Mouse (Mus musculus) erythroblast, adult 5-6 weeks (primary cell): Measurements from ENCODE around the gene Lrba. TPM values are rescaled to one million over a fixed set of nuclear protein-coding genes. Genes with fewer than 3 reads are reported as not detected.

ENCODE experiments used
- ATAC-seq: replicated peaks from 2 replicates; pipeline ENCODE4 v1.8.0; 2016; ENCODE audit warnings: moderate number of reproducible peaks, mild to moderate bottlenecking, moderate TSS enrichment, inconsistent platforms; ENCODE audit not compliant: poor library complexity, low FRiP score, severe bottlenecking
- total RNA-seq, 2 experiments: library from RNA; stranded (forward) in 1 of 2; stranded (reverse) in 1 of 2; fragments of 150-400 nt in 1 of 2; fragments of 200-764, 138-1000 nt in 1 of 2; gene quantifications; 2 replicates each; pipeline versions ENCODE4 v1.2.3 to v1.2.4; 2015 to 2017; ENCODE audit warnings: low replicate concordance in 2 of 2

Lrba gene
- total RNA-seq, 2 experiments from 2014 or later: 3.5 to 13.5 TPM

GRCm38 (mm10) chr3:86443497-86443896 lies 219.0 kb downstream of the Lrba start:
- no peak for ATAC-seq

DNA sequence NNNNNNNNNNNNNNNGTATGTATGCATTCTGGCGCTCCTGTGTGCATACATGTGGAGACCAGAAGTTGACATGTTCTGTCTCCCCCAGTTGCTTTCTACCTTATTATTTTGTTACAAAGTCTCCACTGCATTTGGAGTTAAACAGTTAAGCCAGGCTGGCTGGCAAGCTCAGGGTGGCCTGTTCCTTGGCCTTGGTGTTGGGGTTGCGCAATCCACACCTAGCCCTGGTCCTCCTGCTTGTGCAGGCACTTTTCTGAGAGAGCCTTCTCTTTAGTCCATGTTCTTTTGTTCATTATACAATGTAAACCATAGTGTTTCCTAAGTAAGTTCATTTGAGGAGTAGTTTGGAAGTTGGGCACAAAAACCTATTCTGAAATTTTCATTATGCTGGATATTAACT lies 226.7 kb downstream of the Lrba start:
- no peak for ATAC-seq

GRCm38 (mm10) chr3:86461582-86461981 lies 237.1 kb downstream of the Lrba start:
- no peak for ATAC-seq

DNA sequence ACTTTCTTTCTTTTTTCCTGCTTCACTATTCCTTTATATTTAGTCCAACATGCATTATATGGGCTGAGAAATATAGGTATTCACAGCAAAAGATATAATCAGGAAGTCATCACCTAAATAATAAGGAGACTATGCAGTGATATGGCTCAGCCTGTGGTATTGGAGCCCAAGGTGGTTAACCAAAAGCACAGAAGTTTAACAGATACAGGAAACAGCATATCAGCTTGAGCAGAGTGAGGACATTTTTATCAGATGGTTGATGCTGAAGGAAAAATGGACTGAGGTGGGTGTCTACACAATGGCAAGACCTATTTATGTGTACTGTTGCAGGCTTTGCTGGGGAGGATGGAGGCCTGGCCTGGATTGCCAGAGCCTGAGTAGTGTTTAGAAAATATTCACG lies 265.5 kb downstream of the Lrba start:
- no peak for ATAC-seq

DNA sequence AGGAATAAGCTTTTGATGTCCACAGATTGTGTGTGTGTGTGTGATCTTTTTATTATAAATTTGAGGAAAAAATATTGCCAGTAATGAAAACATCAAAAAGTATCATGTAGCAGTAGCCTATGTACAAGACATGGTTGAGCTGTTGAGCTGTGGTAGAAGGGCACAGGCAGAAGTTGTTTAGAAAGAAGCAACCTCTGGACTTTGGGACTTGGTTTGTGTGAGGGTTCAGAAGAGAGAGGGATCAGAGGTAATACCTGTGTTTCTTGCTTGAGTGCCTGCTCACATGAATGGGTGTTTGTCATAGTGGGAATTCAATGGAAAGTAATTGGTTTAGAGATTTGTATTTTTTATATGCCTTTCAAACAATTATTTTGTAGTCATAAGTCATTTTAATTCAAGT lies 276.1 kb downstream of the Lrba start:
- no peak for ATAC-seq

- no peak for ATAC-seq
Observed at GRCm38 (mm10) chr3:86518506-86519109, 294.1 kb downstream of the Lrba start.

DNA sequence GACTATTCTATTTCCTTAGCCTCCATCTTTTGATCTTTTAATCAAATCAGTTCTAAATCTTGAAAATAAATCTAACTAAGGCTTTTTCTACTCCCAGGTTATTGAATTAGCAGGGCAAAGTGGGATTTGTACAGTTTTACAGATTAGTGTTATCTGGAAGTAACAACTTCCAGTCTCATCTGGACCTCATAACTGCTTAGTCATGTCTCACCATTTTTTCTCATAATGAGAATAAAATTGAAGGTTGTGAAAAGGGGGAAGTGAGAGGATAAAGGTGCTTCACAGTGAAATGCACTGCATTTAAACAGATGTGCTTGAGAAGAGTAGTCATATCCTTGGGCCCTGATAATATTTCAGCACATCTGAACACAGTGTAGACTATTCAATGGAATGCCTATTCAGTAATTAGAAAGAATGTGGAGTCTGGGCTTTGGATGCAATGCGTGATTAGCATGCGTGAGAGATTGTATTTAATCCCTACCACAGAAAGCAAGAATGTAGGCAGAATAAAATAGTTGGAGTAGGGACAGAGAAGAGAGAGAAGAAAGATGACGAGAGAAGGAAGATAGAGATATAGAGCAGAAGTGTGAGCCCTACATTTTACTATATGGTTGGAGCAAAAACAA lies 298.5 kb downstream of the Lrba start:
- ATAC-seq: no peak

DNA sequence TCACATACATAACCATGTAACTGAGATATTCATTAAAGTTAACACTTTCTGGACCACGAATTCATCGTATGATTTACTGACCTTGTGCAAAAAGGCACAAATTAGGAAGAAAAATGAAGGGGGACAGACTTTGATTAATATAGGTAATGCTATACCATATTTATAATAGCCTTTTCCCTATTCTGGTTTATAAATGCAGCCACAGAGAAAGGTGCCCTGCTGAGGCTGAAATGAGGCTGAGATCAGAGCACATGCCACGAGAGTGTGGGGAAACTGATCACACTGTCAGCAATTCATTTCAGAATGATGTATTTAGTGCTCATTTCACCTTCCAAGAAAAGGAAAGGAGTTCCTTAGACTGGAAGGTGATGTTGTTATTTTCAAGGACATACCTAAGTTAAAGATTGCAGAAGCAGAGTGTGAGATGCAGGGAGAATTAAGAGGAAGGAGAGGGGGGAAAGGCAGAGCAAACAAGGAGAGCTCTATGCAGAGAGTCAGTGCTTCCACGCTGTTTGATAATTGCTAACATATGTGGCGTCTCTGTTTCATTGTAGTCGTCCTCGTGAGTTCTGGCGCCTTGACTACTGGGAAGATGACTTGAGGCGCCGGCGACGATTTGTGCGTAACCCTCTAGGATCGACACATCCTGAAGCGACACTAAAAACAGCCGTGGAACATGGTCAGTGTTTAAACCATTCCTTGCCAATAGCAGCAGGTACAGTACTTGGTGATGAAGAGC lies 307.2 kb downstream of the Lrba start:
- ATAC-seq: no peak

DNA sequence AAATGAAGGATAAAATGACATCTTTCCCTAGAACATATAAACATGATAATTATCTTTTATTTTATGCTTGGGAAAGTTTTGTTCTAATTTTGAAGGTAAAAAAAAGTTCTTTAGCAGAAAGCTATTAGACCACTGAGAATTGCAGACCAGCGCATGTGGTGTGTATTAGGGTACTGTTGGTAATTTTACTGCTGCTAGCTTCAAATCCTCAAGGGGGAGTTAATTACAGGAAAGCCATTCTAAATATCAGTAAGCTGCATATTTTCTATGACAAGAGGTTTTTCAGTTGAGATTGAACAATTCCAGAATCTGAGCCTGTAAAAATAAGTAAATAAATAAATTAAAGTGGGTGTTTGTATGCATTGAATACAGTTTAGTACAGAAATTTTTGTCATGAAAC lies 312.3 kb downstream of the Lrba start:
- ATAC-seq: no peak

DNA sequence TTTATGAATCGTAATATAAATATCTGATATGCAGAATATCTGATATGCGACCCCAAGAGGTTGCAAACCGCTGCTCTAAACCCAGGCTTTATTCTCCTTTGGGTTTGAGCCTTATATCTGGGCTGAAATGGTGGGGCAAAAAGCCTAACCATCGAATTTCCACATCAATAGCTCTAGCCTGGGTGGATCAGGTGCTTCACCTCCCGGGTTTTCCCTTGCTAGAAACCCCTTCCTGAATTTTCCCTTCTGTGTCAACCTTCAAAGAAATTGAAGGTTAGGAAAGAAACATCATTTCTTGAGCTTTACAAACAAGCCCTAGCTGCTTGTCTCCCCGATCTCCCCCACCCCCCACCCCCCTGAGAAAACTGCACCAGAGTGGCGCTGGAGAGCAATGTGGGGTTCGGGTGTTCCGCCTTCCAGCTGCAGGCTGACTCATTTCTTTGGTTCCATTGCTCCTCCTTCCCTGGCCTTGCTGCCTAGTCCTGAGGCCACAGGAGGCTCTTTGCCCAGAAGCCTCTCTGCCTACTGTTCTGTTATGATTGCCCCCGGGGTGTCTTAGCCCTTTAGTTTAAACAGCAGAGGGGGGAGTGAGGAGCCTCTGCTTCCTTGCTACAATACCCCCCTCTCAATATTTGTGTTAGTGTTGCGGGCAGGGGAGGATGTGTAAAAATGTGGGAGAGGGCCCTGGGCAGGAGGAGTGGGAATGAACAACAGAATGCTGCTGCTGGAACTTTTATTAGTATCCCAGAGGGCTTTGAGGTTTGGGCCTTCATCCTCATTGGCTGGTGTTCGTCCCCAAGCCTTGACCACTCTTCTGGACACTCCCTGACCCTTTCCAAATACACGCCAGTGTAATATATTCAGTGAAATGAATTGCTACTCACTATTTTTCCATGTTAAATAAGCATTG lies 314.4 kb downstream of the Lrba start:
- no peak for ATAC-seq

DNA sequence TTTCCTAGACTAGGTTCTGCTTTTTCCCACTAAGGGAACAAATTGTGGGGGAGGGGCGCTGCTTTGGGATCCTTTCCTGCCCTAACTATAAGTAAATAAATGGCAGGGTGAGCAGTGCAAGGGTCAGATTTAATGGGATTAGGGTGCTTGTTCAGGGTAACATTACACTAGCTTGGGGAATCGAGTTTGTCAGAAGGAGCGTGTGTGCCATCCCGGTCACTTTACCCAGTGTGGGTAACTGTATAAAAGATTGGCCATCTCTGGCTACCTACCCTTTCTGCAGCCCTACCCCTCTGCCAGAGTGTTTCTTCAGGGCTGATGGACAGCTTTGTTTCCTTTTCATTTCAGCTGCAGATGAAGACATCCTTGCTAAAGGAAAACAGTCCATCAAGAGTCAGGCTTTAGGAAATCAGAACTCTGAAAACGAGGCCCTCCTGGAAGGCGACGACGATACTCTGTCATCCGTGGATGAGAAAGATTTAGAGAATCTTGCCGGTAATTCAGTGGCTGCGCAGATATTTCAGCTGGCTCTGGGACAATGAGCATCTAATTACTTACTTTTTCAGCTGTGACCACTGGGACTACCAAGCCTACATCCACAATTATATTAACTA lies 315.2 kb downstream of the Lrba start:
- no peak for ATAC-seq

DNA sequence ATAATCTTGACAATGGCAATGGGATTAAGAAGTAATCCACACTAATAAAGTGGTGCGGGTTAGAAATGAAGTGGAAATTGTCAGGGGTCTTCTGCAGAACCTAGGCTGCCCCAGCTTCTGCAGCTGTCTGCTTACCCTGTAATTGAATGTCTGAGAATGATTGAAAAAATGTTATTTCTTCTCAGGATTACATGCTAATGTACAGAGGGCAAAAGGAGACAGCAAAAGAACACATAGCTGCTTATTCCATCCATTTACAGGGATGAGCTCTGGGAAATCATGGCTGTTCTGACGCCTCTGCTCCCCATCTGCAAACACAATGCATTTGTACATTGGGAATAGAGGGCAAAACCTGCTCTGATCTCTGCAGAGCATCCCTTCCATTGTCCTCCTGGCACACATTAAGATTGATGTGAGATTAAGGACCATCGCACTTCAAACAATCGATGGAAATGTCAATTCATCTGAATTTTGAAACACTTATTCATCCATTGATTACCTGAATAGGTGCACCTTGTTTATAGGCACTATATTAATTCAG lies 316.7 kb downstream of the Lrba start:
- ATAC-seq: no peak

DNA sequence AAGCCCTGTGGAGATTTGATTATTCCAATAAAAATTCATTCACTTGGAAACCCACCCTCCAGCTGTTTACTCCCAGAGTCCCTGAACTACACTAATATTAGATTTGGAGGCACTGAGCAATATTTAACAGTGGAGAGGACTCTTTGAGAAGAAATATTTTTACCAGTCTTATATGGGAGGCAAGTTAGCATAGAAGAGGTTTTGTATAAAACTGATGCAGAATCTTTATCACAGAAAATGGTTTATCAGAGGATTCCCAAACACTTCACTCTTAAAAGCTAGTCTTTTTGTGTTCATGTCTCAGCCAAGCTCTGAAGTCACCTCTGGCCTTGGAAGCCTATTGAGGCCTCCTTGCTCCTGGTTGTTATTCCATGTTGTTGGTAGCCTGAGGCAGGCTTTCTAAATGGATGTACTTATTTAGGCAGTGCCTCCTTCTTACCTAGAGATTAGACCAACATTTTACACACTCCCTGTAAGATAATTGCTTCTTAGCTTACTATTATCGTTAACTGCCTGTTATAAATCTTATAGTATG lies 317.4 kb downstream of the Lrba start:
- no peak for ATAC-seq

DNA sequence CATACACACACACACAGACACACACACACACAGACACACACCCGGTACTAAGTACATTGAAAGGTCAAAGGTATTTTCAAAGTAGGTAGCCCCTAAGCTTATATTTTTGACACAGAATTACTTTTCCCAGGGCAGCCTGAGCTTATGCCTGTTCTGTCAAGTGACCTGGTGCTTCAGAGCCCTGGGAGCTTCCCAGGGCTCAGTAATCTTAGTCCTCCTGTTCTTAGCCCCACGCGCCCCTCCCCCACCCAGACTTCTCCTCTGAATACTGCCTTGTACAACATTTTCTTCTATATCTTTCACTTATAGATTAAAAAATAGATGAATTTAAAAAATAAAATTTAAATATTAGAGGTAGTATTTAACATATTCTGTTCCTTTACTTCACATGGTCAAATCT lies 320.3 kb downstream of the Lrba start:
- no peak for ATAC-seq

- no peak for ATAC-seq
Observed at GRCm38 (mm10) chr3:86545945-86546344, 321.5 kb downstream of the Lrba start.

DNA sequence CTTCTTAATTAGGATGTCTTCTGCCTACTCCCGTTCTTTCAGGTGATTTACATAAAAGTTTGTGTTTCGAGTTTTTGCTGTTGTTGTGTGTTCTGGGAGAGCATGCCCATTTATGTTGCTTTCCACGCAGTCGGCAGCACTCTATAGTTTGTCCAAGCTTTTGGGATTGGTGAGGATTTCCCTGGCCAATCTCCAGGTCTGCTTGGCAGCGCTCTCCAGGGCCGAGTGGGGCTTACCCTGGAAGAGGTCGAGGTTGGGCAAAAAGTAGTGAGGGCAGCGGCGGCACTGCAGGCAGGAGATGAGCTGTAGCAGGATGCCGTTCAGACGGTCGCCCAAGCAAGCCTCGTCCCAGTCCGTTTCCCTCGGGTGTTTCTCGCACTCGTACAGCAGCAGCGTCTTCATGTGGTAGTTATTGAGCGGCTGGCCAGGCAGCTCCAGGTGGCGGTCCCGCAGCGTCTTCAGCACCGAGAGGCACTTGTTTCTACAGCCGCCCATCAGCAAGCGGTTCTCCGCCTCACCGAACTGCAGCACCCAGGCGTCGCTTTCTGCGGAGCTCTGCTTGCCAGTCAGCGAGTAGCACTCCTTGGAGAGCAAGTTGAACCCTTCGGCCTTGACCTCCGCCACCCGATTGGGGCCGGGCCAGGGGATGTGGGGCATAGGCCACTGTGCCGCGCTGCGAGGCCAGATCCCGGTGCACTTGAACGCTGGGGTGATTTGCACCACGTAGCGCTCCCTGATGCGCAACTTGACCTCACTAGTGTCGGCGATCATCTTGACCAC lies 322.2 kb downstream of the Lrba start:
- peak; percentile 49 for ATAC-seq

GRCm38 (mm10) chr3:86547251-86547791 lies 322.8 kb downstream of the Lrba start:
- no peak for ATAC-seq
